Mouse (Mus musculus) liver, embryonic 14.5 days (tissue): ENCODE data around the gene Tmem106c.

Source experiments
- CTCF ChIP-seq: IDR thresholded peaks from 2 replicates; pipeline ENCODE4 v1.5.1; 2016; ENCODE audit warnings: antibody characterized with exemption, low read depth, control low read depth
- EP300 ChIP-seq: IDR thresholded peaks from 2 replicates; pipeline ENCODE4 v1.6.1; 2016; ENCODE audit warnings: antibody characterized with exemption, low read depth

- TF ChIP-seq CTCF (no peak), EP300 (no peak)
These were observed 31.6 kb upstream of the Tmem106c start for GRCm38 (mm10) chr15:97932441-97932840.
